Mouse (Mus musculus) testis, adult 2 months (tissue): ENCODE data around the gene Rgs16.

Experiments
- CTCF ChIP-seq: fragments of 200-500 bp; IDR thresholded peaks from 2 replicates; pipeline ENCODE4 v1.5.1; 2012; ENCODE audit warnings: low read depth, mild to moderate bottlenecking, inconsistent platforms, low read length, moderate library complexity; ENCODE audit not compliant: control insufficient read depth, insufficient read depth, insufficient replicate concordance
- POLR2A ChIP-seq: fragments of 200-500 bp; IDR thresholded peaks from 2 replicates; pipeline ENCODE4 v1.6.1; 2012; ENCODE audit warnings: low read depth, mild to moderate bottlenecking, inconsistent platforms, low read length, moderate library complexity; ENCODE audit not compliant: control insufficient read depth

GRCm38 (mm10) chr1:153720935-153721334 lies 19.2 kb upstream of the Rgs16 start:
- TF ChIP-seq CTCF (no peak), POLR2A (no peak)
